Mouse (Mus musculus) MEL (cell line): ENCODE data around the gene Wwtr1.

Experiments used
- TAL1 ChIP-seq: IDR thresholded peaks from 2 replicates; pipeline ENCODE4 v1.6.1; 2012; ENCODE audit warnings: mild to moderate bottlenecking, inconsistent platforms, low read length, moderate library complexity, mixed read lengths
- USF1 ChIP-seq: IDR thresholded peaks from 2 replicates; pipeline ENCODE4 v1.6.1; 2014; ENCODE audit warnings: low read depth, mild to moderate bottlenecking, inconsistent platforms, low read length, improper control_type of control experiment, moderate library complexity

DNA sequence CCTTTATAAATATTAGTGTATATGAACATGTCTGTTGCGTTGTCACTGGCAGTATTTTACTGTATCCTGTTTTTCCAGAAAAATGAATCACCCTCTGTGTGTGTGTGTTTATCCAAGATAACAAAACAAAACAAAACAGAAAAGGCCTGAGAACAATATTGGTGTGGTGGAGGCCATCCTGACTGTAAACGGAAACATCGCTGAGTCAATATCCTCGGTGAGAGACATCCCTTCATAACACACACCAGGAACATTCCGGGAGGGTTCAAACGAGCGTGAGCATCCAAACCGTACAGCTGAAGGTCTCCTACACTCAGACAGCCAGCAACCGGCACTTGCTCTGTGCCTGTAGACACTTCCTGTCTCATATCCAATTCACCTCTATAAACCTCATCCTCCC lies 31.6 kb downstream of the Wwtr1 start:
- no peak for TF ChIP-seq USF1
- no peak for TF ChIP-seq TAL1
